Mouse (Mus musculus) natural killer cell, adult 2 months (primary cell): ENCODE results near the gene Plbd1.

Experiments
- DNase-seq, 2 experiments: peaks; one replicate each; pipeline ENCODE4 v3.0.0; 2022; ENCODE audit warnings: low spot score in 2 of 2

Plbd1 gene

GRCm38 (mm10) chr6:136661706-136662016 lies at the start of gene Plbd1:
Gene Plbd1, minus strand, starts transcription at chr6:136661928.
- DNase-seq = no peak

GRCm38 (mm10) chr6:136710408-136710807 lies 48.7 kb upstream of the Plbd1 start:
- DNase-seq = no peak

GRCm38 (mm10) chr6:136708597-136708996 lies 46.9 kb upstream of the Plbd1 start:
- peak in 1 of 2 experiments; percentile 19 for DNase-seq

- no peak for DNase-seq
These were observed 40.1 kb upstream of the Plbd1 start for GRCm38 (mm10) chr6:136701878-136702277.

GRCm38 (mm10) chr6:136701185-136701584 lies 39.5 kb upstream of the Plbd1 start:
- DNase-seq = no peak

- no peak for DNase-seq
These were observed 29.6 kb upstream of the Plbd1 start for GRCm38 (mm10) chr6:136691314-136691713.

- no peak for DNase-seq
These were observed 28.8 kb upstream of the Plbd1 start for GRCm38 (mm10) chr6:136690527-136690926.

GRCm38 (mm10) chr6:136689790-136690413 lies 28.2 kb upstream of the Plbd1 start:
- peak; percentile 12 to 82 for DNase-seq

GRCm38 (mm10) chr6:136685433-136685832 lies 23.7 kb upstream of the Plbd1 start:
- no peak for DNase-seq

- DNase-seq = peak; percentile 11 to 78
These were observed 21.9 kb upstream of the Plbd1 start for GRCm38 (mm10) chr6:136683410-136684334.

GRCm38 (mm10) chr6:136679381-136679780 lies 17.7 kb upstream of the Plbd1 start:
- DNase-seq = no peak

- no peak for DNase-seq
These were observed 13.2 kb upstream of the Plbd1 start for GRCm38 (mm10) chr6:136674935-136675334.

- DNase-seq = no peak
These were observed 10.7 kb upstream of the Plbd1 start for GRCm38 (mm10) chr6:136672467-136672866.

- no peak for DNase-seq
These were observed 7.5 kb upstream of the Plbd1 start for GRCm38 (mm10) chr6:136669274-136669673.

GRCm38 (mm10) chr6:136668266-136668986 lies 6.7 kb upstream of the Plbd1 start:
- DNase-seq = no peak

- DNase-seq = no peak
These were observed 335 bp upstream of the Plbd1 start for GRCm38 (mm10) chr6:136662063-136662462.

- peak in 1 of 2 experiments; percentile 33 for DNase-seq
These were observed 660 bp downstream of the Plbd1 start for GRCm38 (mm10) chr6:136660831-136661705.

GRCm38 (mm10) chr6:136659226-136659625 lies 2.5 kb downstream of the Plbd1 start:
- peak in 1 of 2 experiments; percentile 74 for DNase-seq

- DNase-seq = no peak
These were observed 3.4 kb downstream of the Plbd1 start for GRCm38 (mm10) chr6:136658303-136658702.

GRCm38 (mm10) chr6:136655786-136656185 lies 5.9 kb downstream of the Plbd1 start:
- DNase-seq = no peak

- no peak for DNase-seq
These were observed 7.3 kb downstream of the Plbd1 start for GRCm38 (mm10) chr6:136654470-136654869.
